Mouse (Mus musculus) forebrain, embryonic 10.5 days (tissue): ENCODE measurements at regions not wholly inside any gene's neighbourhood (a gene's known extent, or its start where the extent isn't known, plus 50 kb on each side); places are given as distances from the start of the nearest gene placed in this dataset.

ENCODE experiments used
- DNase-seq: peaks from one replicate; pipeline ENCODE4 v3.0.0-alpha.2; 2017; ENCODE audit warnings: low spot score; ENCODE audit errors: extremely low spot score
- H3K27ac ChIP-seq: fragments of 300-500 bp; sonication (generic); 2 replicates; pipeline ENCODE4 v1.5.1; 2016; ENCODE audit warnings: mild to moderate bottlenecking
- H3K27me3 ChIP-seq: fragments of 300-500 bp; sonication (generic); 2 replicates; pipeline ENCODE4 v1.6.1; 2016; ENCODE audit warnings: mild to moderate bottlenecking; ENCODE audit not compliant: poor library complexity, severe bottlenecking
- H3K36me3 ChIP-seq: fragments of 300-500 bp; sonication (generic); replicated peaks from 2 replicates; pipeline ENCODE4 v1.6.1; 2016; ENCODE audit warnings: mild to moderate bottlenecking, moderate library complexity
- H3K4me1 ChIP-seq: fragments of 300-500 bp; sonication (generic); 2 replicates; pipeline ENCODE4 v1.6.1; 2016
- H3K4me3 ChIP-seq: fragments of 300-500 bp; sonication (generic); 2 replicates; pipeline ENCODE4 v1.5.1; 2016; ENCODE audit warnings: mild to moderate bottlenecking, moderate library complexity
- H3K9me3 ChIP-seq: fragments of 300-500 bp; sonication (generic); 2 replicates; pipeline ENCODE4 v1.6.1; 2016; ENCODE audit warnings: mild to moderate bottlenecking, moderate library complexity
- WGBS: fragments of 180-500 bp; shearing (Covaris S2); methylation state at CpG from one replicate; pipeline ENCODE4 v1.1.7; 2016; 5-methylcytosine and 5-hydroxymethylcytosine counted together

DNA sequence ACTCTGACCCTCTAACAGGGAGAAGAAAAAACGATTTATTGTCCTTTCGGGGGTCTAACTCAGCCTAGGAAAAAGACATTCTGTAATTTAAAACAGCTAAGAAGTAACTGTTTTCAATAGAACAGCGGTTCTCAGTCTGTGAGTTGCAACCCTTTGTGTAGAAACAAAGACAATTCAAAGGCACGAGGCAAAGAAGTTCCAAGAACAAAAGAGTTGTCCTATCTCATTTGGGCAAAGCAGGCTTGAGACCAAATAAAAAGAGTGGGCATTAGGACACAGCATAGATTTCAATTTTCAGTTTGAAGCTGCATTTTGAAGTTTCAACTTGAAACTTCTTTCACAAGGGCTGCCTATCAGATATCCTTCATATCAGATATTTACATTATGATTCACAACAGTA, 53.1 kb upstream of the Aldh1a3 start:
- Histone ChIP-seq H3K36me3 (no peaks in the 10 kb centered on the region), H3K9me3 (no peaks in the 10 kb centered on the region), H3K4me1 (peaks cover 36% of the 10 kb centered on the region), H3K27me3 (peaks cover 20% of the 10 kb centered on the region), H3K27ac (0 out of 2 replicates have a peak overlapping the region, but pooled peaks have one; percentile 40), H3K4me3 (no peak overlapping the region)
- WGBS: 18% methylated on average over 4 of the region's 4 CpGs
- no peak for DNase-seq

DNA sequence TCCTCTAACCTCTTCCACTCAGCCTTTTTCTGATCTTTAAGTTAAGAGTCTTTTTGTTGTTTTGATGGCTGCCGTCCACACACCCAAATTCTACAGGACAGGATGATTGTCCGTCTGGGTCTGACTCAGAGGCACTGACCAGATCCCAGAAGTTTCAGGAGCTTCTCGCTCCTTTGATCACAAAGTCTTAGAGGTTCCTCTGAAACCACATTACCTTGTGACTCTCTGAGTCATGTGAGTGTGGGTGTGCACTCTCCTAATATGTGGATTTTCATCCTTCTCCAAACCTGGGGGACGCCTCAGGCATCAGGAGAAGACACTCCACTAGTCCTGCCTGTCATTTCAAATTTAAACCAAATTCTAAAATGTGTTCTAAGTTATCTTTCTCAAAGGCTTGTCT, 52.0 kb upstream of the Aldh1a3 start:
- Histone ChIP-seq H3K9me3 (no peaks in the 10 kb centered on the region), H3K36me3 (no peaks in the 10 kb centered on the region), H3K4me3 (no peak overlapping the region), H3K27me3 (peaks cover 20% of the 10 kb centered on the region), H3K27ac (no peak overlapping the region), H3K4me1 (peaks cover 36% of the 10 kb centered on the region)
- 90% methylated on average over 4 of the region's 4 CpGs for WGBS
- no peak for DNase-seq

DNA sequence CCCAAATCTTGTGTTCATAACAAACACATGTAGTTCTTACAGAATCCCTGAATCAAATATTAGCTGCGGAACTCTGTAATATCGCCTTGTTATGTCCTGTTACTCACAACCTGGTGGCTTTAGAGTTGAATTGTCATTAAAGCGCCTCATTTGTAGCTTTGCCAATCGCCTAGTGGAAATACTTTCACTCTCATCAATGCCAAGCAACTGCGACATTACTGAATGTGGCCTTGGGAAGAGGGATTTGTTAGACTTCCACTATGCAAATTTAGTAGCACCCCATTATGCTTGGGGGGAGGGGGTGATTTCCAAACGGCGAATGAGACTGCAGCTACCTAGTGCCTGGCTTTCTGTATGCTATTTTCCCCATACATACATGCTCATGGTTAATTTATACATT, 50.8 kb upstream of the Aldh1a3 start:
- 90% methylated on average over 7 of the region's 7 CpGs for WGBS
- Histone ChIP-seq H3K27ac (no peak overlapping the region), H3K36me3 (no peaks in the 10 kb centered on the region), H3K4me1 (peaks cover 36% of the 10 kb centered on the region), H3K9me3 (no peaks in the 10 kb centered on the region), H3K27me3 (peaks cover 20% of the 10 kb centered on the region), H3K4me3 (no peak overlapping the region)
- DNase-seq: no peak

DNA sequence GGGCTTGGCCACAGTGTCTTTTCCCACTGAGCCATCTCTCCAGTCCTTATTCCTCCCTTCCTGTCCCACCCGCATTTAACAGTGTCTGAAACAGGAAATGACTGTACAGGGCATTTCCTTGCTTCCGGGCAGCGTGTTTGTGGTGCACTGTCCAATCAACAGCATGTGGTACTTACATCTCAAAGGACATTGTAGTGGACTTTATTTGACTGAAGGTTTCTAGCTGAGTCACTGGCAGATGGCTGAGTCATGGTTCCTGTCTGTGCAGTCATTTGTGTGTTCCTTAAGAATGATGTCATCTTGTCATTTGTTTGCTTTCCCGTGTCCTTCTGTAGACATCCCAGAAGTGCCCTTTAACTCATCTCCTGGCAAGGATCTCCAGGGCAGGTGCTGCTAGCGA, 50.2 kb upstream of the Aldh1a3 start:
- H3K27ac ChIP-seq: no peak overlapping the region

More for the DNA sequence above, 50.2 kb upstream of the Aldh1a3 start:
- H3K4me3 ChIP-seq: no peak overlapping the region
- no peak for DNase-seq
- peaks cover 20% of the 10 kb centered on the region for H3K27me3 ChIP-seq
- no peaks in the 10 kb centered on the region for H3K36me3 ChIP-seq
- peaks cover 36% of the 10 kb centered on the region for H3K4me1 ChIP-seq
- H3K9me3 ChIP-seq: no peaks in the 10 kb centered on the region
- WGBS: 79% methylated on average over 5 of the region's 5 CpGs
